11 mouse cellular contexts compared by ENCODE assay signal in the genomic region with DNA sequence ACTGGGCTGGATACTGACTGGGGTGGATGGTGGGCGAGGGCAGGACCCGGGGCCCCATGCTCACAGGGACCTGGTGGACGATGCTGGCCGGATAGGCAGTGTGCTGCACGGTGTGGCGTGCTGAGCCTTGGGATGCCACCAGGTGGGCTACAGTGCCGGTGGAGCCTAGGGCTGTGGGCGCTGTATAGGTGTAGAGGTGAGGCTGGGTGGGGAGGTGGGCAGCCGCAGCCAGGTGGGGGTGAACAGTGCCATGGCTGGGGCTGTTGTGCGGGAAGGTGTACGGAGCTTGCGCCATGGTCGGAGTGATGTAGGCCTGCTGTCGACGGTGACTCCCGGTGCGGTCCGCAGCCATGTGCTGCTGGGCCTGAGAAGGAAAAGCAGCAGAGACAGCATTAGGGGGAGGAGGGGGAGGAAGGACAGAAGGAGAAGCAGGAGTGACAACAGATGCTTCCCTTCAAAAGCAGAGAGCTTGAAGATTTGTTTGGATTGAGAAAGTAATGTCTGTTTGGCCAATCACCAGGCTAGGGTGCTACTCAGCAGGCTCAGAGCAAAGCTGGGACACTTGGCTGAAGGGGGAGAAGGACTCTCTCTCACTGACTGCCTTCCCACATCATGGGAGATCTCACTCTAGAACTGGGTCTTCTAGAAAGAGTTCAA. TPM values are rescaled to one million over a fixed set of nuclear protein-coding genes. Genes with fewer than 3 reads are reported as not detected.
DNase-seq lines count a peak whose midpoint lies in the region; ATAC-seq and TF ChIP-seq lines count a peak whose summit lies in the region.
"Had no signal": no experiment of that assay in that cellular context is flagged by ENCODE, and none has a peak within 500 bp of the region (broad histone marks: within the 10 kb centered on the region; RNA-seq: fewer than 3 reads in every experiment).

No protein-coding gene starts in this region.

- H3K27me3 ChIP-seq in forebrain, embryonic 13.5 days, result no peaks in the 10 kb centered on the region
- H3K27me3 ChIP-seq in forebrain, embryonic 10.5 days (ENCODE audit: poor library complexity, severe bottlenecking), result no peaks in the 10 kb centered on the region
- H3K27me3 ChIP-seq in limb, embryonic 13.5 days, result no peaks in the 10 kb centered on the region
- no peaks in the 10 kb centered on the region for H3K27me3 ChIP-seq in limb, embryonic 10.5 days (ENCODE audit: low read depth, poor library complexity, severe bottlenecking)

- no peak for TF ChIP-seq POLR2A in brain, embryonic 14.5 days (IDR thresholded peaks at IDR 0.05; ENCODE audit: borderline replicate concordance, extremely low read depth, insufficient read depth, insufficient read length, poor library complexity, severe bottlenecking)

- H3K36me3 ChIP-seq in forebrain, embryonic 13.5 days (ENCODE audit: poor library complexity, severe bottlenecking), result peaks cover 82% of the 10 kb centered on the region
- H3K36me3 ChIP-seq in forebrain, embryonic 10.5 days (replicated peaks), result peaks cover 96% of the 10 kb centered on the region
- peaks cover 84% of the 10 kb centered on the region for H3K36me3 ChIP-seq in limb, embryonic 13.5 days
- H3K36me3 ChIP-seq in limb, embryonic 10.5 days, result peaks cover 94% of the 10 kb centered on the region

- ATAC-seq in forebrain, embryonic 13.5 days, result peak; percentile 31; the same call in 1 of the 2 replicates
- ATAC-seq in limb, embryonic 13.5 days (ENCODE audit: low FRiP score, low read depth), result 0 out of 2 replicates have a peak, but pooled peaks have one; percentile 25

- no peak overlapping the region for H3K4me3 ChIP-seq in forebrain, embryonic 13.5 days
- H3K4me3 ChIP-seq in forebrain, embryonic 10.5 days, result no peak overlapping the region
- H3K4me3 ChIP-seq in limb, embryonic 13.5 days, result no peak overlapping the region
- H3K4me3 ChIP-seq in limb, embryonic 10.5 days, result no peak overlapping the region

- no peak for DNase-seq in forebrain, embryonic 10.5 days (ENCODE audit: extremely low spot score, low spot score)
- no peak for DNase-seq in limb, embryonic 10.5 days (ENCODE audit: low spot score)
- peak; percentile 28 for DNase-seq in brain, embryonic 14.5 days (ENCODE audit: low read depth)
- peak; percentile 16 for DNase-seq in lung, postnatal 14 days
- DNase-seq in adrenal gland, adult 18-20 months (ENCODE audit: low spot score in 2 of 2), result no peak
- DNase-seq in liver, result no peak
- DNase-seq: adrenal gland, adult 8-10 months had no signal

- H3K4me1 ChIP-seq in forebrain, embryonic 13.5 days, result no peaks in the 10 kb centered on the region
- peaks cover 12% of the 10 kb centered on the region; the same call in 1 of the 2 replicates for H3K4me1 ChIP-seq in forebrain, embryonic 10.5 days
- no peaks in the 10 kb centered on the region for H3K4me1 ChIP-seq in limb, embryonic 13.5 days
- no peaks in the 10 kb centered on the region for H3K4me1 ChIP-seq in limb, embryonic 10.5 days

- WGBS in forebrain, embryonic 13.5 days, result 94% methylated on average over 18 of the region's 18 CpGs
- WGBS in forebrain, embryonic 10.5 days, result 95% methylated on average over 18 of the region's 18 CpGs
- WGBS in limb, embryonic 13.5 days, result 94% methylated on average over 18 of the region's 18 CpGs
- WGBS in limb, embryonic 10.5 days, result 95% methylated on average over 18 of the region's 18 CpGs

- no peak overlapping the region for H3K4me2 ChIP-seq in forebrain, embryonic 13.5 days
- no peak overlapping the region for H3K4me2 ChIP-seq in limb, embryonic 13.5 days (replicated peaks)
- H3K4me2 ChIP-seq: liver, embryonic 11.5 days had no signal

- no peaks in the 10 kb centered on the region for H3K9me3 ChIP-seq in forebrain, embryonic 13.5 days (replicated peaks)
- H3K9me3 ChIP-seq in forebrain, embryonic 10.5 days, result no peaks in the 10 kb centered on the region
- H3K9me3 ChIP-seq in limb, embryonic 13.5 days, result no peaks in the 10 kb centered on the region
- no peaks in the 10 kb centered on the region for H3K9me3 ChIP-seq in limb, embryonic 10.5 days (replicated peaks)

- H3K9ac ChIP-seq in forebrain, embryonic 13.5 days, result no peak overlapping the region
- no peak overlapping the region for H3K9ac ChIP-seq in limb, embryonic 13.5 days

- TF ChIP-seq CTCF in brain, embryonic 14.5 days (IDR thresholded peaks at IDR 0.05; ENCODE audit: borderline replicate concordance, extremely low read depth, insufficient read depth, insufficient read length), result no peak

- H3K27ac ChIP-seq in forebrain, embryonic 13.5 days, result no peak overlapping the region
- H3K27ac ChIP-seq in forebrain, embryonic 10.5 days, result no peak overlapping the region
- H3K27ac ChIP-seq in limb, embryonic 13.5 days, result no peak overlapping the region
- no peak overlapping the region for H3K27ac ChIP-seq in limb, embryonic 10.5 days

RNA-seq across cellular contexts. Expression of a gene that starts 35.5 kb away (rescaled TPM):
- 3.6 and 3.8 TPM in 2 replicates for polyA plus RNA-seq in forebrain, embryonic 13.5 days (2015; fragmentation: Nextera tagmentation; extraction: Ambion mirVana)
- 0.26 and 0.74 TPM in 2 replicates for polyA plus RNA-seq in forebrain, embryonic 10.5 days (2016; fragmentation: Nextera tagmentation; extraction: Ambion mirVana)
- polyA plus RNA-seq in limb, embryonic 13.5 days (2015; fragmentation: Nextera tagmentation; extraction: Ambion mirVana), result 2.8 and 3.4 TPM in 2 replicates
- 0.35 and 0.40 TPM in 2 replicates for polyA plus RNA-seq in limb, embryonic 10.5 days (2016; fragmentation: Nextera tagmentation; extraction: Ambion mirVana)
- polyA plus RNA-seq in brain, embryonic 14.5 days (2012; rRNA removed), result 40.3 and 41.3 TPM in 2 replicates
- 1 to 10 TPM; 1.2 to 4.4 TPM for total RNA-seq in adrenal gland, adult 18-20 months (2021)
- total RNA-seq: neutrophil, adult 5-6 weeks had no signal

Comparison
In these comparisons a context has a peak if more than half of its experiments do, and no peak if none do; other contexts are left out.
1. DNase-seq: peak in brain, embryonic 14.5 days (single experiment) and lung, postnatal 14 days (single experiment); none in forebrain, embryonic 10.5 days (single experiment), limb, embryonic 10.5 days (single experiment), adrenal gland, adult 18-20 months (0 of 2) and liver (single experiment).